Mouse (Mus musculus): Measurements from ENCODE around the gene Odf2. TPM values are rescaled to one million over a fixed set of nuclear protein-coding genes. Genes with fewer than 3 reads are reported as not detected.

Odf2 gene
- polyA plus RNA-seq, 1 experiment from 2014 or later, result 75.9 TPM

DNA sequence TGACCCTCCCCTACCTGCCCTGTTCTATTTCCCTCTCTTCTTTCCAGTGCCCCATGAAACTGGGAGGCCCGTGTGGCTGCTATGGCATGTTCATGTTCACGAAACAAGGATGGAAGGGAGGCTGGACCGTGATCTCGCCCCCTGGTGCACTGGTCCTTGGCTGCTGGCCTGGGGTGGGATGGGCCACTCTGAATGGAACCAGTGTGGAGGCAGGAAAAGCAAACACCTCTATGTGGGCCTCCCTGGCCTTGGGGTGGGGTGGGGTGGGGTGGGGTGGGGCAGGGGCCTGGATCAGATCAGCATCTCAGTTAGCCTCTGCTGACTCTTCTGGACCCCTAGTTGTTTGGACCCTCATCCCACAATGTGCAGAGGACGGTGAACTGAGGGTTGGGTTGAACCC is 35.3 kb upstream of the Odf2 start:
- ATAC-seq (replicated peaks), result no peak
- H3K4me3 ChIP-seq, result no peak overlapping the region
- no peaks in the 10 kb centered on the region for H3K36me3 ChIP-seq (replicated peaks)
- H3K27ac ChIP-seq, result no peak overlapping the region
- 54% methylated on average over 5 of the region's 5 CpGs for WGBS
- no peak overlapping the region for H3K4me2 ChIP-seq
- H3K9ac ChIP-seq, result no peak overlapping the region
- H3K27me3 ChIP-seq (replicated peaks), result no peaks in the 10 kb centered on the region
- H3K4me1 ChIP-seq, result peaks cover 15% of the 10 kb centered on the region
- no peaks in the 10 kb centered on the region for H3K9me3 ChIP-seq

DNA sequence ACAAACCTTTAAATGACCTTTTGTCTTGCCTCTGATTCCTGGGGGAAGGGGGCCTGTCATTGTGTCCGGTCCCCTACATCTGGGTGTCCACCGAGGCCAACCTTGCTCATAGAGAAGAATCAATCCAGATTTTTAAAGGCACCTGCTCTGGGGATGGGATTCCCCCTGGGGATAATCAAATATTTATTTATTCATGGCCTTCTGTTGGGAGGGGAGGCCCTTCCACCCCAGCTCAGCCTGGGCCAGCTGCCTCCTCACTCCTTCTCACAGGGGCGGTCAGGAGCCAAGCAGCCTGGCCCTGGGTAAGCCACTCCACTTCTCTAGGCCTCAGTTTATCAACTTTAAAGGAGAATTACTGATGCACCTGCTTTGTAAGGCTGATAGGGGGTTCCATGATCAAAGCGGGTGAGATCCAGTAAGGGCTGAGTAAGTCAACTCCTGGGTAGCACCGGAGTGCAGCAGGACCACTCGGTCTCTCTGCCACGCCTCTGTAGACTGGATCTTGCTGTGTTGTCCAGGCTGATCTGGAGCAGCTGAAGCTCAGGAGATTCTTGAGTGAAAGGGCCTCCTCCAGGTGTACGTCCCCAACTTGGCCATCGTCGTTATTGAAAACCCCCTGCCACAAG is 33.3 kb upstream of the Odf2 start:
- Histone ChIP-seq H3K27me3 (replicated peaks) (no peaks in the 10 kb centered on the region), H3K9ac (no peak overlapping the region), H3K4me2 (no peak overlapping the region), H3K4me3 (no peak overlapping the region), H3K9me3 (no peaks in the 10 kb centered on the region), H3K36me3 (replicated peaks) (no peaks in the 10 kb centered on the region), H3K27ac (no peak overlapping the region), H3K4me1 (peaks cover 15% of the 10 kb centered on the region)
- WGBS, result 42% methylated on average over 10 of the region's 10 CpGs
- no peak for ATAC-seq (replicated peaks)

DNA sequence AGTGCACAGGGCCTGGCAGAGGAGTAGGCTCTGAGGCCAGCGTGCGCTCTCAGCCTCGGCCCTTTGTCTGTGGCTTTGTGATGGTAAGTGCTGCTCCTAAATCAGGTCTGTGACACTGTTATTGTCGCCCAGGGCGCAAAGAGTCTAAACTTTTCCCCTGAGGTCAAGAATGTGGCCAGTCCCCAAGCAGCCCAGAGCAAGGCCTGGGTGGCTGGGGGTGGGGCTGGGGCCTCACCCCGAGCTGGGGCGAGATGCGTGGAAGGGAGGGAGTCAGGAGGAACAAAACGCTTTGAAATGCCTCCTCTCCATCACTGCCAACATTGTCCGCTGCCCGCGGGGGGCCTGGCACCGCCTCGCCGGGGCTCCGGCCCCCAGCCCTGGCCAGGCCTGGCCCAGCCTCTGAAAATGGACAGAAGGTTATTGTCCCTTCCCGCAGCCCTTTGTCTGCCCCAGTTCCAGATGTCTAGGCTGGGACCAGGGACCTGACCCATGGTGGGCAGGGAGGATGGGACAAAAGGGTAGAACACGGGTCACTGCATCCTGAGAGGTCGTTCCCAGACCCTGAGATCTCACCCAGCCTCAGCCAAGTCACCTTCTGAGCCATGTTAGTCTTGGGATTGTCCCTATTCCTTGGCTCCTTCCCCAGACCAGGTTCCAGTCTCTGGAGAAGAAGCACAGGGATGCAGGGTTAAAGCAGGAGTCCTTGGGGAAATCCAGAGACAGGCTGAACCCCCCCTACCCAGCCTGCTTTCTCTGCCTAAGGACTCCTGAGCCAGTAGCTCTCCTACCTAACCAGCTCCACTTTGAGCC is 32.4 kb upstream of the Odf2 start:
- ATAC-seq (replicated peaks), result no peak
- Histone ChIP-seq H3K4me1 (peaks cover 15% of the 10 kb centered on the region), H3K36me3 (replicated peaks) (no peaks in the 10 kb centered on the region), H3K27ac (peak overlapping the region; percentile 55; the same call in 1 of the 2 replicates), H3K4me2 (no peak overlapping the region), H3K4me3 (no peak overlapping the region), H3K9me3 (no peaks in the 10 kb centered on the region), H3K9ac (peak overlapping the region; percentile 12; the same call in 1 of the 2 replicates), H3K27me3 (replicated peaks) (no peaks in the 10 kb centered on the region)
- 6% methylated on average over 19 of the region's 19 CpGs for WGBS

DNA sequence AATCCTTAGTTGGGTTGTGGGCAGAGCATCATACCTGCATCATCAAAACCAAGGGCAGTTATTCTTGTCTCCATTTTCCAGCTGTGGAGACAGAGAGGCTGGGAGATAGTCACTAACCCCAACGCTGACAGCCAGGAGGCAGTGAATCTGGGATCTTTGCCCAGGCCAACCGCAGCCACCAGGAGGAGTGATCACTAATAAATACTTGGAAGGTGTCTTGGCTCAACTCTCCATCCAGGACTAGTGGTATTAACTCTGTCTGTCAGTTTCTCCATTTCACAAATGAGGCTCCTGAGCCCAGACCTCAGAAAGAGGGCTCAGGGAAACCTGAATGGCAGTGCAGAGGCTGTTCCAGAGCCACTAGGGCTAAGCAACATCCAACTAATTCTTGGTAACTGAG is 31.7 kb upstream of the Odf2 start:
- H3K27ac ChIP-seq, result no peak overlapping the region
- peaks cover 15% of the 10 kb centered on the region for H3K4me1 ChIP-seq

DNA sequence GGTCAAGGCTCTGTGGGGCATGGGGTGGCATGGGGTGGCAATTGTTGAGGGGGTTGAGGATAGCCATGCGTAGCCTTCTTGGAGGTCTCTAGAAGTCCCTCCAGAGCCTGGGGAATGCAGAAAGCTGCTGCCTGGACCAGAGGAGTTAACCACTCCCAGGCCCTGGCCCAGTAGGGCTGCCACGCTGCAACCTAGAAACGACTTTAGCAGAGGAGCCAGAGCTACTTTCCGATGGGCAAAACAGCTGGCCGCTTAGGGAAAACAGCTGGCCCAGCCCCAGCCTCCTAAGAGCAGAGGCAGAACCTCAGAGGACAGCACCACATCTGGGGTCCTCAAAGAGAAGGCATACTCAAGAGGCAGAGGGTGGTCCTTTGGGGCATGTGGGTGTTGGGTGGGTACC is 31.1 kb upstream of the Odf2 start:
- H3K9me3 ChIP-seq, result no peaks in the 10 kb centered on the region
- WGBS, result 66% methylated on average over 5 of the region's 5 CpGs
- peaks cover 12% of the 10 kb centered on the region for H3K4me1 ChIP-seq
- no peaks in the 10 kb centered on the region for H3K27me3 ChIP-seq (replicated peaks)
- H3K9ac ChIP-seq, result no peak overlapping the region
- H3K36me3 ChIP-seq (replicated peaks), result no peaks in the 10 kb centered on the region
- no peak for ATAC-seq (replicated peaks)
- H3K27ac ChIP-seq, result no peak overlapping the region
- no peak overlapping the region for H3K4me3 ChIP-seq
- H3K4me2 ChIP-seq, result no peak overlapping the region

More for the DNA sequence above, 31.7 kb upstream of the Odf2 start:
- Histone ChIP-seq H3K36me3 (replicated peaks) (no peaks in the 10 kb centered on the region), H3K4me3 (no peak overlapping the region), H3K27me3 (replicated peaks) (no peaks in the 10 kb centered on the region), H3K9ac (no peak overlapping the region), H3K4me2 (no peak overlapping the region), H3K9me3 (no peaks in the 10 kb centered on the region)
- ATAC-seq (replicated peaks), result no peak
- WGBS, result 39% methylated on average over 2 of the region's 2 CpGs

DNA sequence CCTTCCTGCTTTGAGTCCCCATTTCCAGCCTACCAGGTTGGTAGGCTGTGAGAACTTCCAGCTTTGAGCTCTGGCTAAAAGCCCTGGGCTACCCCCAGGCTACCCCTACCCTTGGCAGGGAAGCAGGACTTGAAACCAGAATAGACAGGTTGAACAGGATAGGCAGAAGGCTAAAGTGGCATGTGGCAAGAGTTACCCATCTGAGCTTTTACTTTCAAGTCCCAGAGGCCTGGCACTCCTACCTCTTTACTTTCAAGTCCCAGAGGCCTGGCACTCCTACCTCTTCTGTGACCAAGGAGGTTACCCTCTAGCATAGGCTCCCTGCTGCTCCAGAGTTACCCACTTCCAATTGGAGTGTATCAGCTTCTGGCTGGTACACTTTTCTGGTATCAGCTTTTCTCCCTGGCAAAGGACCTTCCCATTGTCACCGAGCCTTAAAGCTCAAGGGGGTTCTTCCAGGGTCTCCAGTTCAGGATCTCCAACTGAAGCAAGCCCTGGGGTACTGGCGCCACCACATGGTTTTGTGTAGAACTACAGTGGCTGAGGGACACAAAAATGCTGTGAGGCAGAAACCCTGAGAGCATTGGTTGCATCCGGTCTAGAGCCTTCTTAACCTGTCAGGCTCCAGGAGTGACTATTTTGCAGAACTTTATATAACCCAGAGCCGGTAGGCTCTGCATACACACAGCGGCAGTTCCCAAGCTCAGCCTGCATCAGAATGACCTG is 30.1 kb upstream of the Odf2 start:
- no peak for ATAC-seq (replicated peaks)
- H3K27me3 ChIP-seq (replicated peaks), result no peaks in the 10 kb centered on the region
- no peak overlapping the region for H3K27ac ChIP-seq
- H3K9ac ChIP-seq, result no peak overlapping the region
- 11% methylated on average over 5 of the region's 5 CpGs for WGBS
- no peaks in the 10 kb centered on the region for H3K9me3 ChIP-seq
- peaks cover 12% of the 10 kb centered on the region for H3K4me1 ChIP-seq
- no peaks in the 10 kb centered on the region for H3K36me3 ChIP-seq (replicated peaks)
- no peak overlapping the region for H3K4me2 ChIP-seq
- H3K4me3 ChIP-seq, result no peak overlapping the region

DNA sequence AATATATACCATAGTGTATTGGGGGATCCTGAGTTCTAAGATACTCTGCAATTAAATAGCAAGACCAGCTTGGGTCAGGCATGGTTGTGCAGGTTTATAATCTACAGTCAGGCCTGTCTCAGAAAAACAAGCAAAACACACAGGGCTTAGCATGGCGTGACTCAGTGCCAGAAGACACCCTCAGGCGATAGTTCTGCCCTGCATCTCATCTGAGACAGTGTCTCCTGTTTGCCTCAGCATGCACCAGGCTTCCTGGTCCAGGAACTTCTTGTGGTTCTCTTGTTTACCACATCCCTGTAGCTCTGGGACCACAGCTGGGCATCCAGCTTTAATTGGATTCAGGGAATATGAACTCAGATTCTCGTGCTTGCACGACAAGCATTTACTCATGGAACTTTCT is 23.9 kb upstream of the Odf2 start:
- H3K4me3 ChIP-seq, result no peak overlapping the region
- no peaks in the 10 kb centered on the region for H3K9me3 ChIP-seq
- no peaks in the 10 kb centered on the region for H3K27me3 ChIP-seq (replicated peaks)
- ATAC-seq (replicated peaks), result no peak
- H3K36me3 ChIP-seq (replicated peaks), result no peaks in the 10 kb centered on the region
- 84% methylated on average over 4 of the region's 4 CpGs for WGBS
- no peak overlapping the region for H3K4me2 ChIP-seq
- peaks cover 16% of the 10 kb centered on the region for H3K4me1 ChIP-seq
- no peak overlapping the region for H3K9ac ChIP-seq
- no peak overlapping the region for H3K27ac ChIP-seq

DNA sequence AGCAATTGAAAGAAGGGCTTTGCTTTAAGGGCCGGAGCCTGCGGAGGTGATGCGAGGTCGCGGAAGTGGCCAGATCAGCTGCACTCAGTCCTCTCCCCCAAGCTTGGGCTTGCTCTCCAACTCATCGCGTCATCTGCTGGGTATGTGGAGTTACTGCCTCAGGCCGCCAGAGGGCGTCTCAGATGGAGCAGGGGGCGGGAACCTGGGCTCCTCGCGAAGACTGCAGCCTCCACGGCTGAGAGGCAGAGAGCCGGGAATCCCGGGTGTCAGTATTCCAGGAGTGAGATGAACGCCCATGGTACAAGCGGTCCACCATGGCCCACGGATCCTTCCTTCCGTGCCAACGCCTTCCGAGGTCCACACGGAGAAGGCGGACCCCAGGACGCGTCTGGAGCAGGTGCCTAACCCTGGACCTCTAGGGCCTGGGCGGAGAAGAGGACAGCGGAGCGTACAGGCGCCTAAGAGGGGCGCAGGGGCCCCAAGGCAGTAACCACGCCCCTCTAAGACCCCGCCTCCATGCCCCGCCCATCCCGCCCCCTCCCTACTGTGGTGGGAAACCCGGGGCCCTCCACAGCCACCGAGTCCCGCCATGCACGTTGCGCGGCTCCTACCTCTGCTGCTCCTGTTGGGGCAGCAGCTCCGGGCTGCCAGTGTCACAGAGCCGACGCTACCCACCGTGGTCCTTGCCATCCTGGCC is 19.9 kb upstream of the Odf2 start, which contains the start of gene Cercam:
Cercam (plus strand) TSS at position 216 of the 697 bp plus-strand sequence.
- Histone ChIP-seq H3K27ac (peak within 1 kb of the TSS; percentile 78), H3K4me2 (peak within 1 kb of the TSS; percentile 77), H3K4me3 (peak within 1 kb of the TSS; percentile 51), H3K27me3 (replicated peaks) (no peaks in the 10 kb centered on the region), H3K4me1 (peaks cover 19% of the 10 kb centered on the region), H3K9me3 (no peaks in the 10 kb centered on the region), H3K36me3 (replicated peaks) (no peaks in the 10 kb centered on the region), H3K9ac (peak within 1 kb of the TSS; percentile 56)
- ATAC-seq (replicated peaks), result peak; percentile 91
- 0% methylated on average over 42 of the region's 44 CpGs for WGBS

DNA sequence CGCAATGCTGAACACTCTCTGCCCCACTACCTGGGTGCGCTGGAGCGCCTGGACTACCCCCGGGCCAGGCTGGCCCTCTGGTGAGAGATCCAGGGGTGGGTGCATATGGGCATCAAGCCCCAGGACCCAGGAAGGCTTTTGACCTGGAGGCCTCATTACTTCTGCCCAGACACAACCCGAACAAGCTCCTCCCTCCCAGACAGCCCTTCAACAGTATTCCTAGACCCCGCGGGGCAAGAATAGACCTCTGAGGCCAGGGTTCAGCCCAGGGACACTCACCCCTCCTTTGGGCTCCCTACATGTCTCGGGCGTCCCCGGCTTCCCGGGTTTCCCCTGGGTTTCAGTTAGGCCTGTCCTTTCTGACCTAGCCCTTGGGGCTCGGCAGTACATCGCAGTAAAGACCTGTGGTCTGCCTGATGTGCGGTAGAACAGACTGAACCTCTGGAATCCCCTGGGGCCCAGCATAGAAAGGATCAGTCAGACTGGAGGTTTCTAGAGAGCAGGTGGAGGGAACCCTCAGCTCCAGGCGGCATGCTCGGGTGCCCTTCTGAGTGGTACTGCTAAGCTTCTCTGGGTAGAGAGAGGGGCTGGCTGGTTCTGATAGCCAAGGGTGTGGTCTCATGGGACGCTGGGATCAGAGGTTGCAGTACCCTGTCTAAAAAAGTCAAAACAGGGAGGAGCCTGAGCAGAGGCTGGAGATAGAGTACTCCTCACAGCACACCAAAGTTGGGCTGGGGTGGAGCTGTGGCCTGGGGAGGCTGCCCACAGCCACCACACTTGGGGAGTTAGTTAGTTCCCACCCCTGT is 19.2 kb upstream of the Odf2 start:
- 5% methylated on average over 17 of the region's 17 CpGs for WGBS
- peak; percentile 38 for ATAC-seq (replicated peaks)

DNA sequence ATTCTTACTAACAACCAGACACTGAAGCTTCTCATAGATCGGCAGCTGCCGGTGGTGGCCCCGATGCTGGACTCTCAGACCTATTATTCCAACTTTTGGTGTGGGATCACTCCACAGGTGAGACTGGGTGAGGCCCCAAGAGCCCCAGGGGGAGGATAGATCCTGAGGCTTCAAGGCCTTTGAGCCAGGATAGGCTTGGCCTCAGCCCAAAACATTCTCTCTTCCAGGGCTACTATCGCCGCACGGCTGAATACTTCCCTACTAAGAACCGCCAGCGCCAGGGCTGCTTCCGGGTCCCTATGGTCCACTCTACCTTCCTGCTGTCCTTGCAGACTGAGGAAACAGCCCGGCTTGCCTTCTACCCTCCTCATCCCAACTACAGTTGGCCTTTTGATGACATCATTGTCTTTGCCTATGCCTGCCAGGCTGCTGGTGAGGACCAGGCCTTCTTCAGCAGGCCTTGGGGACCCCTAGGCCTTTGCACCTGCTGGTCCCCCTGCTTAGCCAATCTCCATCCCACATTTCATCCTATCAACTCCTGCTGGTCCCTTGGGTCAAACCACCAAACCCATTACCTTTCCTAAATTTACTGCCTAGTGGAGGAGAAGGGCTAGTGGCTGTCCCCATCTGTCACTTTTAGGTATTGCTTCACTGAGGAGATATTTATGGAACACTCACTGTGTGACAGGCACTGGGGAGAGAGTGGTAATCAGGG is 16.3 kb upstream of the Odf2 start:
- Histone ChIP-seq H3K27me3 (replicated peaks) (no peaks in the 10 kb centered on the region), H3K4me1 (peaks cover 19% of the 10 kb centered on the region), H3K4me2 (no peak overlapping the region), H3K9me3 (no peaks in the 10 kb centered on the region), H3K4me3 (no peak overlapping the region), H3K36me3 (replicated peaks) (no peaks in the 10 kb centered on the region), H3K27ac (no peak overlapping the region), H3K9ac (no peak overlapping the region)
- 97% methylated on average over 10 of the region's 10 CpGs for WGBS
- no peak for ATAC-seq (replicated peaks)

More for the DNA sequence above, 19.2 kb upstream of the Odf2 start:
- peak overlapping the region; percentile 56 for H3K9ac ChIP-seq
- no peaks in the 10 kb centered on the region for H3K27me3 ChIP-seq (replicated peaks)
- no peaks in the 10 kb centered on the region for H3K36me3 ChIP-seq (replicated peaks)
- peaks cover 19% of the 10 kb centered on the region for H3K4me1 ChIP-seq
- no peaks in the 10 kb centered on the region for H3K9me3 ChIP-seq
- peak overlapping the region; percentile 78 for H3K27ac ChIP-seq
- H3K4me3 ChIP-seq, result peak overlapping the region; percentile 51
- peak overlapping the region; percentile 77 for H3K4me2 ChIP-seq

DNA sequence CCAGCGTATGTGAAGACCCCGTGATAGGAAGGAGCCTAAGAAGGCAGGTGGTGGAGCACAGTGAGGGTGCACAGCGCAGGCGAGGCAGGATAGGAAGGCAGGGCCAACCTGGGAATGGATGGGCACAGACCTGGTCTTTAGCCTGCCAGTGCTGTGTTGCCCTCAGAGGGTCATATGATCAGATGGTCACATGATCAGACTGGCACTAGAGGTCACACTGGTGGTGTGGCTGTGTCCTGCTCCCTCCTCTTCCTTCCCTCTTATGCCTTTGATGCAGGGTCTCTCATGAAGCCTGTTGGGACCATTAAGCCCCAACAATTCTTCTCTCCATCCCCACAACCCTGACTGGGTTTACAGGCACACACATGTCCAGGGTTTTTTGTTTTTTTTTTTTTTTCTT is 15.2 kb upstream of the Odf2 start:
- WGBS, result 90% methylated on average over 4 of the region's 4 CpGs
- no peak overlapping the region for H3K4me2 ChIP-seq
- H3K9ac ChIP-seq, result no peak overlapping the region
- H3K9me3 ChIP-seq, result no peaks in the 10 kb centered on the region
- ATAC-seq (replicated peaks), result no peak
- H3K27ac ChIP-seq, result no peak overlapping the region
- no peaks in the 10 kb centered on the region for H3K36me3 ChIP-seq (replicated peaks)
- peaks cover 15% of the 10 kb centered on the region for H3K4me1 ChIP-seq
- H3K4me3 ChIP-seq, result no peak overlapping the region
- H3K27me3 ChIP-seq (replicated peaks), result no peaks in the 10 kb centered on the region

Data from midbrain, embryonic 15.5 days (tissue).